Mouse (Mus musculus) small intestine, adult 2 months (tissue): Measurements from ENCODE around the gene Zic4.

Experiments
- CTCF ChIP-seq: fragments of 200-500 bp; IDR thresholded peaks from 2 replicates; pipeline ENCODE4 v1.5.1; 2012; ENCODE audit warnings: low read depth, mild to moderate bottlenecking, control low read depth, inconsistent platforms, low read length, moderate library complexity, mixed read lengths; ENCODE audit not compliant: insufficient replicate concordance, insufficient read length; ENCODE audit errors: extremely low read depth
- POLR2A ChIP-seq: fragments of 200-500 bp; IDR thresholded peaks from 2 replicates; pipeline ENCODE4 v1.6.1; 2012; ENCODE audit warnings: low read depth, mild to moderate bottlenecking, control low read depth, inconsistent platforms, low read length, moderate library complexity

DNA sequence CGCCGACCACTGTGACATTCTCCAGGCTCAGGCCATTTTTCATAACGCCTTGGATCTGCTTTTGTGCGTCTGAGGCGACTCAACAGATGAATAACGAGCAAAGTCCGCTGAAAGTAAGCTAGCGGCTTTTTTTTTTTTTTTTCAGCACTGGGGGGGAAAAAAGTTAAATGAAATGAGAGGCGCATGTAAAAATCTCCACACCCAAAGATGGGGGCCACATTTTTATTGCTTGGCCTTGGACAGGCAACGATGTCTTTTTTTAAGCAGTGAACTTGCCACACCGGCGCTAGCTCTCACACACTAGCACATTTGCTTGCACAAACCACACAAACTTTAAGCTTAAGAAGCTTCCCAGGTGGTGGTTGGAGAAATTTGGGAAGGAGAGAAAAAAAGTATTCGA lies 42.0 kb downstream of the Zic4 start:
- TF ChIP-seq CTCF (no peak), POLR2A (no peak)
